Mouse (Mus musculus) testis, adult 2 months (tissue): Measurements from ENCODE around the gene Id4.

Experiments used
- CTCF ChIP-seq: fragments of 200-500 bp; IDR thresholded peaks from 2 replicates; pipeline ENCODE4 v1.5.1; 2012; ENCODE audit warnings: low read depth, mild to moderate bottlenecking, inconsistent platforms, low read length, moderate library complexity; ENCODE audit not compliant: control insufficient read depth, insufficient read depth, insufficient replicate concordance
- POLR2A ChIP-seq: fragments of 200-500 bp; IDR thresholded peaks from 2 replicates; pipeline ENCODE4 v1.6.1; 2012; ENCODE audit warnings: low read depth, mild to moderate bottlenecking, inconsistent platforms, low read length, moderate library complexity; ENCODE audit not compliant: control insufficient read depth

- TF ChIP-seq CTCF: no peak
- no peak for TF ChIP-seq POLR2A
These were observed 30.0 kb upstream of the Id4 start for GRCm38 (mm10) chr13:48230996-48231395.
